Mouse (Mus musculus) kidney, adult 2 months (tissue): Measurements from ENCODE around the gene Scube3.

Source experiments
- CTCF ChIP-seq: fragments of 200-500 bp; conservative IDR thresholded peaks from 2 replicates; pipeline ENCODE4 v1.5.1; 2011; ENCODE audit warnings: low read depth, mild to moderate bottlenecking, control low read depth, low read length, moderate library complexity, mixed read lengths; ENCODE audit not compliant: insufficient read depth, insufficient read length
- POLR2A ChIP-seq: fragments of 200-500 bp; IDR thresholded peaks from one replicate; pipeline ENCODE4 v1.6.1; 2011; ENCODE audit warnings: low read depth, low read length, control low read depth

DNA sequence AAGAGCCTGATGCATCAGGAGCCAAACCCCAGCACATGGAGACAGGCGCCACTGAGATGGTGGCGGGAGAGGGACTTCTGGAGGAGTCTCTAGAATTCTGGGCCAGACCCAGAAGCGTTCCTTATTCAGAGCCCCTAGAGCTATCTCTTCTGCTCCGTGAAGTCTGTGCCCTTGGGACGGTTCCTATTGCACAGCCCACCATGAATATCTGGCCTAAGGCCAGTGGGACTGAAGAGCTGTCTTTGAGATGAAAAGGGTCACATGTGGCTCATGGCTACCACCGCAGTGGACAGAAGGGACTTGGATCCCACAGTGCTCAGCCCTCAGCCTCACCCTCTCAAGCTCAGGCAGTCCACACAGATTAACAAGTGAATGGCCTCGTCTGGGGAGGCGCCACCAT, 7.8 kb downstream of the Scube3 start:
- no peak for TF ChIP-seq POLR2A
- TF ChIP-seq CTCF: no peak
